Mouse (Mus musculus) induced T-regulatory cell, adult 2 months (primary cell): Measurements from ENCODE around the gene Kcnj4.

Experiments
- DNase-seq: peaks from one replicate; pipeline ENCODE4 v3.0.0-alpha.2; 2012; ENCODE audit warnings: low read depth

The Kcnj4 gene

GRCm38 (mm10) chr15:79504707-79505452 is at the start of gene Kcnj4:
TSS of gene Kcnj4 (minus strand) at chr15:79505241.
- DNase-seq = no peak

DNA sequence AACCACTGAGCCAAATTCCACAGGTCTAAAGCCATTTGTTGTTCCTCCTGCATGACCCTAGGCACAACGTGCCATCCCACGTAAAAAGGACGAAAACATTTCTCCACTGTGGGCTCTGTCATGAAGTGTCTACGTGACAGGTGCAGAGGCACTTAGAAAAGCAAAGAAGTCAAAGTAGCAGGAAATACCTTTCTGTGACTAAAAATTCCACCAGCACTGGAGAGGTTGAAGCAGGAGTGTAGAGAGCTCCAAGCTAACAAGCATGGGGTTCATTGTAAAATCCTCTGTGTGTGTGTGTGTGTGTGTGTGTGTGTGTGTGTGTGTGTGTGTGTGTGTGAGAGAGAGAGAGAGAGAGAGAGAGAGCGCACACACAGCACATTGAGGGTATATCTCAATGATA is 47.5 kb upstream of the Kcnj4 start:
- no peak for DNase-seq

- no peak for DNase-seq
Measured at GRCm38 (mm10) chr15:79548226-79548625, 43.2 kb upstream of the Kcnj4 start.

DNA sequence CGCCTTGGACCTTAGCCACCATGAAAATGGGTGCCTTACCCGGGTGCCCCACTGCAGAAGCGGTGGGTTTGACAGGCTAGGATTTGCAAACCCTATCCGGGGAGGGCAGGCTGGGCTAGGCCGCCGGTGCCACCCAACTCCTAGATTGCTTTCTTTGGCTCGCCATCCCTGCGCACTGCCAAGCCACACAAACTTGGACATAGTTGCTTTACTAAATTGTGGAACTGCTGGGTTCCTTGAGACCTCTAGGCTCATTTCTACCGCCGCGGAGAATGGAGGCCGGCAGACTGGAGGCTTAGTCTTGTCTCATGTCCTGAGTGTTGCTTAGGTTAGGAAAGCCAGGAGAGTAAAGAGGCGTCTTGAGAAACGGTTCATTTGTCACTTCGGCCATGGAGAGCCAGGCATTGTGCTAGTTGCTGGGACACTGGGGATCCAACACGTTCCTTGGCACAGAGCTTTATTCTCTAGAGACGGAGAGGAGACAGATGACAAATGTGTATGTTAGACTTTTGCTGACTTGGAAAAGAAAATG is 42.3 kb upstream of the Kcnj4 start:
- no peak for DNase-seq

DNA sequence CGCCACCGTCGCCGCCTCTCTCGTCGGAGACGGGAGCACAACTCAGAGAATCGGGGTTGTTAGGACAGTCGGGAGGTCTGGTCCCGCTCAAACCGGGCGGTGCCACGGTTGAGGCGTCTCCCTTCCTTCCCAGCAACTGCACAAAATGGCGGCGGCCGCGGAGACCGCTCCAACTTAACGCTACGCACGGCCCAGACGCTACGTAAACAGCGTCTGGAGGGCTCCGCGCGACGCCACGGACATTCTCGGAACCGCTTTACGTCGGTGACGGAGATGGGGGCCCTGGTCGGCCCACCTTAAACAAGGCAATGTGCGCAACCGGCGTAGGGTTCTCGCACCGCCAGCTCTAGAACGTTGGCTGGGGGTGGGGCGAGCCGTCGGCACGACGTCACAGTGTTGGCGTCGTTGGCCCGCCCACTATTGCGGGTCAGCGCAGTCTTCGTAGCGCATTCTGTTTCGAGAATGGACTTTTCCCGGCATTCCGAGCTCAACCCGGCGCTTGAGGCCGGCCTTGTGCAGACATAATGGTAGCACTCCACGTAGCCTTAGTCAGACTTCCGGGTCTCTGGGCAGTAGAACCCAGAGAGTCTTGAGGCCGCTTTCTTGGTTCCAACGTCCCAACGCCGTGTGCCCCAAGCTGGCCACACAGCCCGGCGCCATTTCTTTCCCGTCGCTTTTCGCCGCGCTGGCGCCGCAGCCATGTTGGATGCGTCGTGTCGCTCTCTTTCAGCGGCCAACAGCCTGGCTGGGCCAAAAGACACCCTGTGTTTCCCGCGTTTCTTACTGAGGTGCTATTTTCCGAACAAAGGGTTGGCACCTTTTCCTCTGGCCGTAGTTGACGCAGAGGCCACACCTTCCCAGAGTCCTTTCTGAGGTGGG is 41.6 kb upstream of the Kcnj4 start, which contains the start of gene Ddx17:
Gene Ddx17, minus strand, starts transcription at position 332 of the 879 bp plus-strand sequence.
- peak; percentile 98 for DNase-seq

GRCm38 (mm10) chr15:79545921-79546399 is 40.9 kb upstream of the Kcnj4 start:
- DNase-seq = no peak

GRCm38 (mm10) chr15:79545496-79545895 is 40.5 kb upstream of the Kcnj4 start:
- no peak for DNase-seq

- DNase-seq = no peak
Measured at GRCm38 (mm10) chr15:79543968-79544367, 38.9 kb upstream of the Kcnj4 start.

DNA sequence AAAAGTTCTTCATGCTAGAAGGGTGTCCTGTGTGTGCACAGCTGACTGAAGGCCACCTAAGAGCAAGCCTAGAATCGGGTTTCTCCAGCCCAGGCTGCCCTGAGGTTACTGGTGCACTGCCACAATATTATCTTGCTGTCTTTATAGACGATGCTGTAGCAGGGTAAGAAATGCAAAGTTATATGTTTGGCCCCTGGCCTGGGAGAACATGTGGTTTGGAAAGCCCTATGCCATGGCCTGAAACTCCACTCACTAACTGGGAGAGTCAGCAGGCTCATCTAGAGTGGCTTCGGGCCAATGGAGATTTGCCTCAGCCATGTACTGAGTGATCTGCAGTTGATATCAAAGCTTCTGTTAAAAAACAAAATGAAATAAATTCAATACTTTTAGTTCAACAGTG is 28.8 kb upstream of the Kcnj4 start:
- DNase-seq = no peak

DNA sequence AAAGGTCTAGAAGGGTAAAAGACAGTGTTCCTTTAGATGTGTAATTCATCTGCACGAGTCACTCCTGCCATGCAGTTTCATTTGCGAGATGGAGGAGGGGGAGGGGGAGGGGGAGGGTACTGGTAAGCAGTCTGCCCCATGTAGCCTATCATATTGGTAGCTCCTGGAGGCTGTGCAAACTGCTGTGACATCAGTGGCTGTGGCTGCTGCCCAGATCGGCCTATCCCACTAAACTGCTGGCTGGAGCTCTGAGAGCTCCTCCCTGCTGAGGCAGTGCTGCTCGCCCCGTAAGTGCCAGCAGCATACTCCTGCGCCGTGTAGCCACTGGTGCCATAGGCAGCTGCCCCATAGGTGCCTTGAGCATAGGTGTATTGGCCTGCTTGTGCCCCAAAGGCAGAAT is 24.9 kb upstream of the Kcnj4 start:
- no peak for DNase-seq

DNA sequence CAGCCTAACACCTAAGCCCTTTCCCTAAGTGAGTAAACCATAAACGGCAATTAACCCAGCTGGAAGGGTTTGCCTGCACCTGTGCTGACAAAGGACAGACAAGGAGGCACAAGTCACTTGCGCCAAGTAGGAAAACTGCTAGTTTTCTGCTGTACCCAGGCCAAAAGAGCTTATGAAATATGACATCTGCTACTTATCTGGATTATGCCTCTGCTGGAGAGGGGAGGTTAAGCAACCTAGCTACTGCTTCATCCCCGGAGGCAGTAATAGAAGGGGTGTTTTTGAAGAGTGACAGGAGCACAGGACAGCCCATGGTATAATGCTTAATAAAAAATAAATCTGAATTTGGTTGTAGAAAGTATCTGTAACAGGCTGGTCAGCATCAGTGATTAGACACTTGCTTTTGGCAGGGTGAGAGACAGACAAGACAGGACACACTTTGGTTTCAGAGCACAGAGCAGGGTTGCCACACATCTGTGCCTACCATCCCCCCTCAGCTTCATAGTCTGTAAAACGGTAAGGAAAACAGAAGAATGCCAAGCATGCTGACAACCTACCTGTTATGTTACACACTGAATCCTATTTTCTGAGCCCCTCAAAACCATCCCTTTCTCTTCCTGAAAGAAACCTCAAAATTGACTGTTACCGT is 23.1 kb upstream of the Kcnj4 start:
- no peak for DNase-seq

DNA sequence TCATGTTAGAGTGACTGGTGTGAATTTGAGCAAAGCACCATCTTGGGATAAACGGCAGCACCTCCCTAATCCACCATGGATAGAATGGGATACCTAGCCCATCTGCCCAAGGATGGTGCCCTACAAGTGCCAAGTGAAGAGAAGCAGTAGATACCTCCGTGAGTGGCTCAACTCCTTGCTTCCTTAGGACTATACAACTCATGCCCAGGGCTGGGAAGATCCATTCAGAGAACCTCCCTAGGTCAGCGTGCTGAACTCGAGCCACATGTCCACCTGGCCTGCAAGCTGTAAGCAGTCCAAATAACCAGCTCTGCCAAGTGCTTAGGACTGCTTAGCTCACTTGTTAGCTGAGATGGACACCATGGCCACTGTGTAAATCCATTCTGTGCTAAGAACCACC is 22.2 kb upstream of the Kcnj4 start:
- no peak for DNase-seq

DNA sequence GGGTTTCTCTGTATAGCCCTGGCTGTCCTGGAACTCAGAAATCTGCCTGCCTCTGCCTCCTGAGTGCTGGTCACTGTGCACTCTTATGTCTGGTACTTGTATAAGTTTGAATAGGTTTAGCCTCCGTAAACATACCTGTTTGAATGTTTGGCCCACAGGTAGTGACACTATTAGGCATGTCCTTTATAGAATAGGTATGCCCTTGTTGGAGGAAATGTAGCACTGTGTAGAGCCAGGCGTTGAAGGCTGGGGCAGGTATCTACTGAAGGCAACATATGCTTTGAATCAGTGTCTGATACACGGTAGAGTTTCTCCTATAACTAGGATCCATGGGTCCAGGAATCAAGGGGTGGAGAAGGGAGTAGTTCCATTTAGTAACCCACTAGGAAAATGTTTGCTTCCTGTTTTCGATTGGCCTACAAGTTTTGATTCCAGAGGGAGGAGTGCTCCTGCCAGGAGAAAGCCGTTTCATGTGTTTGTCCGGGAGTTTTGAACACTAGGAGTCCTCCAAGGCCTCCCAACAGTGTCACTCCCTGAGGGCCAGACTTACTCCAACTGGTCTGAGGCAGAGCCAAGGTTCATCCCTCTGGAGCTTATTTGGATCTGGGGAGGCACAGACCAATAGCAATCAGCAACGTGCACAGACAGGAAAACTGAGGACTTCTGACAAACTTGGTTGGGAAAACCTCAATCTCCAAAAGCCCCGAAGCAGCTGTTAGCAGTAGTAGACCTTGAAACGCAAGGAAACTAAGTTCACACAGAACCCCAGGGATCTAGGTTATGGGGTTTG is 21.1 kb upstream of the Kcnj4 start:
- DNase-seq = no peak

GRCm38 (mm10) chr15:79525564-79525963 is 20.5 kb upstream of the Kcnj4 start:
- DNase-seq = no peak

GRCm38 (mm10) chr15:79519400-79520220 is 14.6 kb upstream of the Kcnj4 start:
- DNase-seq = no peak

DNA sequence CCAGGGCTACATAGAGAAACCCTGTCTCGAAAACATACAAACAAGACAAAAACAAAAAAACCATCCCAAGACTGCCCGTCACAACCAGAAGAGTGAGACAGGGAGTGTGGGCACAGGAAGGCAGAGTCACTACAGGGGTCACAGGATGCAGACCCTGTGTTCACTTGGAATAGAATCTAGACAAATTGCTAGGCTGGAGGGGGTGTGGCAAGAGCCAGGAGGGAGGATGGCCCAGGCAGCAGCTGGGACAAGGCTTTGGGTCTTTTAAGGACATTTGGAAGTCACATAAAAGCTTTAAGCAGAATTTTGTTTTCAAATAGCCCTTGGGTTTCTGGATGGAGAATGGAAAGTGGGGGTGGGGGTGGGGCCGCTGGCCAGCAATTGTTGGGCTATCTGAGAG is 13.5 kb upstream of the Kcnj4 start:
- DNase-seq = no peak

DNA sequence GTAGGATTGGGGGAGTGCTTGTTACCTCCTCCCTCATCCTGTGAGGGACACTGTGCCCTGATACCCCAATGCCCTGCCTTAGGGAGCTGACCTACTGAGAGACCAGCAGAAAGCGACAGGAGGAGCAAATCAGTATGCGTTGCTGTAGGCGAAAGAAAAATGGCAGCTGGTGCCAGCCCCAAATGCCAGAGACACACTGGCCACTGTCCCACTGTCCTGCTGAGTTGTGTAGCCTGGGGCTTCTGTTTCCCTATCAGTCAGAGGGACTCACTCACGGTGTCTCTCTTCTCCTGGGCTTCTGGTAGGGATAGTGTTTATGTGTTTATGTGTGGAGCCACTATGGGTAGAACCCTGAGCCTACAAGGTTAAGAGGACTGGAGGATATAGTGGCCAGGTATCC is 12.7 kb upstream of the Kcnj4 start:
- DNase-seq = no peak

DNA sequence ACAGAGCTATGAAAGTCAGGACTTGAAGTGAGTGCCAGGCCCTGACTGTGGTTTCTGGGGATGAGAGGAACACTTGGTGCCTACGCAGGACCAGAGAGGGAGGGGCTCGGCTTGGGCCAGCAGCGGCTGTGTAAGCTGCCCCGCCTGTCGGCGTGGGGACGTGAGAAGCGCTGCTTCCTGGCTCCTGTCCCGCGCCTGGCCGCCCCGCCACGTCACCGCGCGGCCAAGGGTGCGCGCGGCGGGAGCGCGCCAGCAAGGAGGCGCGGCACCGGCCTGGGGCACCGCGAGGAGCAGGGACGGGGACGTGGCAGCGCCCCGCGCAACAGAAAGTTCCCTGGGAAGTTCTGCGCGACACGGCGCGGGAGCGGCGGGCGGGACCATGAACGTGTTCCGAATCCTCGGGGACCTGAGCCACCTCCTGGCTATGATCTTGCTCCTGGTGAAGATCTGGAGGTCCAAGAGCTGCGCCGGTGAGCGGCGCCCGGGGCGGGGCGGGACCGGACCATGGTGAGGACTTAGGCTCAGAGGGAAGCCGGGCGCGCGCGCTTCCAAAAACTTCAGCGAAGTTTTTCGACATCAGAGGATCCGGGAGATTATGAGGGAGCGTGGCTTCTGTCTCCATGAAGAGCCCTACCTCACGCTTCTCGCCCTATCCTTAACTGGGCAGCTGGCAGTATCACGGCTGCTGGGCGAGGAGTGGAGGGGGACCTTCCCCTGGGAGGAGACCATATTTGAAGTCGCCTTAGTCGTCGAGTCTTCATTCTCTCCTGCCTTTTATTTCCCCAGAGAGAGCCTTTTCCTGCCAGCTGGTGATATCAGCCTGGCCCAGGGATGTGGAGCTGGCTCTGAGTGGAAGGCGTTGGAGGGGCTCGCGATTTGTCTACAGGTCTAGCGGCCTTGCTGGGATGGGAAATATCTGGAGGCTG is 11.4 kb upstream of the Kcnj4 start, which contains the start of gene Kdelr3:
Gene Kdelr3, plus strand, starts transcription at position 241 of the 926 bp plus-strand sequence.
- DNase-seq = peak; percentile 66

- no peak for DNase-seq
Measured at GRCm38 (mm10) chr15:79513940-79514339, 8.9 kb upstream of the Kcnj4 start.
